Mouse (Mus musculus): Measurements from ENCODE around the gene Efnb2. TPM values are rescaled to one million over a fixed set of nuclear protein-coding genes. Genes with fewer than 3 reads are reported as not detected.

Efnb2 gene
- polyA plus RNA-seq, 1 experiment from 2014 or later: 18.3 TPM

GRCm38 (mm10) chr8:8609141-8609540, 51.9 kb downstream of the Efnb2 start:
- no peak for DNase-seq (ENCODE audit: low spot score, missing footprints)
- H3K27ac ChIP-seq (ENCODE audit: low read depth, low read length): no peak overlapping the region
- no peak overlapping the region for H3K4me2 ChIP-seq
- 5% methylated on average over 5 of the region's 5 CpGs for WGBS
- H3K4me3 ChIP-seq (ENCODE audit: low read depth, low read length): no peak overlapping the region
- no peaks in the 10 kb centered on the region for H3K36me3 ChIP-seq (ENCODE audit: control insufficient read depth, insufficient read depth, low read length)
- no peak for ATAC-seq (ENCODE audit: low FRiP score)
- H3K4me1 ChIP-seq (ENCODE audit: control insufficient read depth, insufficient read depth, low read length): no peaks in the 10 kb centered on the region
- H3K27me3 ChIP-seq (ENCODE audit: control insufficient read depth, insufficient read depth, low read length): peaks cover 3% of the 10 kb centered on the region; the same call in 1 of the 2 replicates
- no peaks in the 10 kb centered on the region for H3K9me3 ChIP-seq (ENCODE audit: control insufficient read depth, low read length)
- H3K9ac ChIP-seq (ENCODE audit: low read length): no peak overlapping the region

- H3K4me2 ChIP-seq: no peak overlapping the region
- DNase-seq (ENCODE audit: low spot score, missing footprints) (no peak), ATAC-seq (ENCODE audit: low FRiP score) (no peak)
- H3K9ac ChIP-seq (ENCODE audit: low read length): no peak overlapping the region
- H3K27me3 ChIP-seq (ENCODE audit: control insufficient read depth, insufficient read depth, low read length): peaks cover 3% of the 10 kb centered on the region; the same call in 1 of the 2 replicates
- H3K4me1 ChIP-seq (ENCODE audit: control insufficient read depth, insufficient read depth, low read length): no peaks in the 10 kb centered on the region
- no peak overlapping the region for H3K27ac ChIP-seq (ENCODE audit: low read depth, low read length)
- WGBS: 82% methylated on average over 4 of the region's 4 CpGs
- no peaks in the 10 kb centered on the region for H3K9me3 ChIP-seq (ENCODE audit: control insufficient read depth, low read length)
- no peak overlapping the region for H3K4me3 ChIP-seq (ENCODE audit: low read depth, low read length)
- H3K36me3 ChIP-seq (ENCODE audit: control insufficient read depth, insufficient read depth, low read length): no peaks in the 10 kb centered on the region
Measured at GRCm38 (mm10) chr8:8605621-8606020, 55.4 kb downstream of the Efnb2 start.

- no peak for ATAC-seq (ENCODE audit: low FRiP score)
- no peak for DNase-seq (ENCODE audit: low spot score, missing footprints)
- no peak overlapping the region for H3K4me3 ChIP-seq (ENCODE audit: low read depth, low read length)
- no peaks in the 10 kb centered on the region for H3K9me3 ChIP-seq (ENCODE audit: control insufficient read depth, low read length)
- no peaks in the 10 kb centered on the region for H3K4me1 ChIP-seq (ENCODE audit: control insufficient read depth, insufficient read depth, low read length)
- no peak overlapping the region for H3K4me2 ChIP-seq
- H3K27ac ChIP-seq (ENCODE audit: low read depth, low read length): no peak overlapping the region
- 81% methylated on average over 6 of the region's 6 CpGs for WGBS
- H3K36me3 ChIP-seq (ENCODE audit: control insufficient read depth, insufficient read depth, low read length): no peaks in the 10 kb centered on the region
- no peak overlapping the region for H3K9ac ChIP-seq (ENCODE audit: low read length)
- H3K27me3 ChIP-seq (ENCODE audit: control insufficient read depth, insufficient read depth, low read length): peaks cover 3% of the 10 kb centered on the region; the same call in 1 of the 2 replicates
Measured at GRCm38 (mm10) chr8:8603875-8604274, 57.2 kb downstream of the Efnb2 start.

- Histone ChIP-seq H3K4me2 (no peak overlapping the region), H3K4me3 (ENCODE audit: low read depth, low read length) (no peak overlapping the region), H3K9me3 (ENCODE audit: control insufficient read depth, low read length) (no peaks in the 10 kb centered on the region), H3K9ac (ENCODE audit: low read length) (no peak overlapping the region), H3K27ac (ENCODE audit: low read depth, low read length) (no peak overlapping the region), H3K36me3 (ENCODE audit: control insufficient read depth, insufficient read depth, low read length) (no peaks in the 10 kb centered on the region), H3K4me1 (ENCODE audit: control insufficient read depth, insufficient read depth, low read length) (peaks cover 4% of the 10 kb centered on the region; the same call in 1 of the 2 replicates), H3K27me3 (ENCODE audit: control insufficient read depth, insufficient read depth, low read length) (peaks cover 4% of the 10 kb centered on the region)
- 84% methylated on average over 7 of the region's 7 CpGs for WGBS
- ATAC-seq (ENCODE audit: low FRiP score) (no peak), DNase-seq (ENCODE audit: low spot score, missing footprints) (no peak)
Measured at GRCm38 (mm10) chr8:8602616-8603461, 58.2 kb downstream of the Efnb2 start.

- Histone ChIP-seq H3K4me1 (ENCODE audit: control insufficient read depth, insufficient read depth, low read length) (peaks cover 16% of the 10 kb centered on the region), H3K27ac (ENCODE audit: low read depth, low read length) (no peak overlapping the region), H3K9ac (ENCODE audit: low read length) (no peak overlapping the region), H3K4me2 (no peak overlapping the region), H3K27me3 (ENCODE audit: control insufficient read depth, insufficient read depth, low read length) (peaks cover 4% of the 10 kb centered on the region), H3K36me3 (ENCODE audit: control insufficient read depth, insufficient read depth, low read length) (no peaks in the 10 kb centered on the region), H3K4me3 (ENCODE audit: low read depth, low read length) (no peak overlapping the region), H3K9me3 (ENCODE audit: control insufficient read depth, low read length) (no peaks in the 10 kb centered on the region)
- ATAC-seq (ENCODE audit: low FRiP score): no peak
- DNase-seq (ENCODE audit: low spot score, missing footprints): no peak
- WGBS: 86% methylated on average over 7 of the region's 7 CpGs
Measured at GRCm38 (mm10) chr8:8599931-8600330, 61.1 kb downstream of the Efnb2 start.

- Histone ChIP-seq H3K9me3 (ENCODE audit: control insufficient read depth, low read length) (no peaks in the 10 kb centered on the region), H3K27me3 (ENCODE audit: control insufficient read depth, insufficient read depth, low read length) (peaks cover 4% of the 10 kb centered on the region), H3K36me3 (ENCODE audit: control insufficient read depth, insufficient read depth, low read length) (no peaks in the 10 kb centered on the region), H3K4me3 (ENCODE audit: low read depth, low read length) (no peak overlapping the region), H3K4me1 (ENCODE audit: control insufficient read depth, insufficient read depth, low read length) (peaks cover 16% of the 10 kb centered on the region), H3K9ac (ENCODE audit: low read length) (no peak overlapping the region), H3K27ac (ENCODE audit: low read depth, low read length) (no peak overlapping the region), H3K4me2 (no peak overlapping the region)
- peak; percentile 65 for ATAC-seq (ENCODE audit: low FRiP score)
- WGBS: 5% methylated on average over 13 of the region's 13 CpGs
- peak; percentile 91 for DNase-seq (ENCODE audit: low spot score, missing footprints)
Measured at GRCm38 (mm10) chr8:8597434-8597833, 63.6 kb downstream of the Efnb2 start.

GRCm38 (mm10) chr8:8595831-8596611, 65.0 kb downstream of the Efnb2 start:
- 48% methylated on average over 12 of the region's 12 CpGs for WGBS
- H3K27me3 ChIP-seq (ENCODE audit: control insufficient read depth, insufficient read depth, low read length): peaks cover 4% of the 10 kb centered on the region
- H3K9ac ChIP-seq (ENCODE audit: low read length): no peak overlapping the region
- H3K4me3 ChIP-seq (ENCODE audit: low read depth, low read length): no peak overlapping the region
- peaks cover 16% of the 10 kb centered on the region for H3K4me1 ChIP-seq (ENCODE audit: control insufficient read depth, insufficient read depth, low read length)
- H3K4me2 ChIP-seq: no peak overlapping the region
- no peaks in the 10 kb centered on the region for H3K9me3 ChIP-seq (ENCODE audit: control insufficient read depth, low read length)
- DNase-seq (ENCODE audit: low spot score, missing footprints) (peak; percentile 88), ATAC-seq (ENCODE audit: low FRiP score) (no peak)
- H3K36me3 ChIP-seq (ENCODE audit: control insufficient read depth, insufficient read depth, low read length): no peaks in the 10 kb centered on the region
- H3K27ac ChIP-seq (ENCODE audit: low read depth, low read length): no peak overlapping the region

- no peaks in the 10 kb centered on the region for H3K9me3 ChIP-seq (ENCODE audit: control insufficient read depth, low read length)
Measured at GRCm38 (mm10) chr8:8593812-8594211, 67.2 kb downstream of the Efnb2 start.

GRCm38 (mm10) chr8:8593371-8593770, 67.7 kb downstream of the Efnb2 start:
- ATAC-seq (ENCODE audit: low FRiP score) (no peak), DNase-seq (ENCODE audit: low spot score, missing footprints) (no peak)
- Histone ChIP-seq H3K9me3 (ENCODE audit: control insufficient read depth, low read length) (no peaks in the 10 kb centered on the region), H3K27ac (ENCODE audit: low read depth, low read length) (no peak overlapping the region), H3K4me3 (ENCODE audit: low read depth, low read length) (no peak overlapping the region), H3K4me2 (no peak overlapping the region), H3K4me1 (ENCODE audit: control insufficient read depth, insufficient read depth, low read length) (peaks cover 16% of the 10 kb centered on the region), H3K36me3 (ENCODE audit: control insufficient read depth, insufficient read depth, low read length) (no peaks in the 10 kb centered on the region), H3K27me3 (ENCODE audit: control insufficient read depth, insufficient read depth, low read length) (peaks cover 4% of the 10 kb centered on the region), H3K9ac (ENCODE audit: low read length) (no peak overlapping the region)
- 97% methylated on average over 6 of the region's 6 CpGs for WGBS

More at GRCm38 (mm10) chr8:8593812-8594211, 67.2 kb downstream of the Efnb2 start:
- Histone ChIP-seq H3K36me3 (ENCODE audit: control insufficient read depth, insufficient read depth, low read length) (no peaks in the 10 kb centered on the region), H3K4me3 (ENCODE audit: low read depth, low read length) (no peak overlapping the region), H3K9ac (ENCODE audit: low read length) (no peak overlapping the region), H3K27ac (ENCODE audit: low read depth, low read length) (no peak overlapping the region), H3K27me3 (ENCODE audit: control insufficient read depth, insufficient read depth, low read length) (peaks cover 4% of the 10 kb centered on the region), H3K4me2 (no peak overlapping the region), H3K4me1 (ENCODE audit: control insufficient read depth, insufficient read depth, low read length) (peaks cover 16% of the 10 kb centered on the region)
- ATAC-seq (ENCODE audit: low FRiP score) (no peak), DNase-seq (ENCODE audit: low spot score, missing footprints) (no peak)
- WGBS: 87% methylated on average over 7 of the region's 7 CpGs

Measured in midbrain, embryonic 11.5 days (tissue).